Mouse (Mus musculus): ENCODE results near the gene Hsd17b2. TPM values are rescaled to one million over a fixed set of nuclear protein-coding genes. Genes with fewer than 3 reads are reported as not detected.

Hsd17b2 gene
- polyA plus RNA-seq, 1 experiment: 1.1 TPM

GRCm38 (mm10) chr8:117765947-117766346, 64.2 kb downstream of the Hsd17b2 start:
- Histone ChIP-seq H3K4me3 (replicated peaks; ENCODE audit: control insufficient read depth, low read depth, low read length) (no peak overlapping the region), H3K27ac (ENCODE audit: control insufficient read depth, insufficient read depth, low read depth, low read length, poor library complexity) (no peak overlapping the region), H3K4me1 (ENCODE audit: control insufficient read depth, insufficient read depth, low read length) (no peaks in the 10 kb centered on the region)
- 58% methylated on average over 5 of the region's 5 CpGs for WGBS
- no peak for TF ChIP-seq CTCF (IDR thresholded peaks at IDR 0.05; ENCODE audit: control insufficient read depth, insufficient read depth, low read length)
- TF ChIP-seq POLR2A (IDR thresholded peaks at IDR 0.05; ENCODE audit: borderline replicate concordance, control insufficient read depth, low read depth, low read length): no peak

GRCm38 (mm10) chr8:117768971-117769370, 67.3 kb downstream of the Hsd17b2 start:
- WGBS: 79% methylated on average over 7 of the region's 7 CpGs
- Histone ChIP-seq H3K27ac (ENCODE audit: control insufficient read depth, insufficient read depth, low read depth, low read length, poor library complexity) (no peak overlapping the region), H3K4me3 (replicated peaks; ENCODE audit: control insufficient read depth, low read depth, low read length) (no peak overlapping the region), H3K4me1 (ENCODE audit: control insufficient read depth, insufficient read depth, low read length) (no peaks in the 10 kb centered on the region)
- TF ChIP-seq CTCF (IDR thresholded peaks at IDR 0.05; ENCODE audit: control insufficient read depth, insufficient read depth, low read length): no peak
- no peak for TF ChIP-seq POLR2A (IDR thresholded peaks at IDR 0.05; ENCODE audit: borderline replicate concordance, control insufficient read depth, low read depth, low read length)

- Histone ChIP-seq H3K27ac (ENCODE audit: control insufficient read depth, insufficient read depth, low read depth, low read length, poor library complexity) (no peak overlapping the region), H3K4me3 (replicated peaks; ENCODE audit: control insufficient read depth, low read depth, low read length) (no peak overlapping the region), H3K4me1 (ENCODE audit: control insufficient read depth, insufficient read depth, low read length) (no peaks in the 10 kb centered on the region)
- TF ChIP-seq CTCF (IDR thresholded peaks at IDR 0.05; ENCODE audit: control insufficient read depth, insufficient read depth, low read length) (no peak), POLR2A (IDR thresholded peaks at IDR 0.05; ENCODE audit: borderline replicate concordance, control insufficient read depth, low read depth, low read length) (no peak)
- 70% methylated on average over 9 of the region's 9 CpGs for WGBS
Observed at GRCm38 (mm10) chr8:117771115-117771836, 69.6 kb downstream of the Hsd17b2 start.

GRCm38 (mm10) chr8:117772126-117772525, 70.4 kb downstream of the Hsd17b2 start:
- TF ChIP-seq POLR2A (IDR thresholded peaks at IDR 0.05; ENCODE audit: borderline replicate concordance, control insufficient read depth, low read depth, low read length) (no peak), CTCF (IDR thresholded peaks at IDR 0.05; ENCODE audit: control insufficient read depth, insufficient read depth, low read length) (peak; percentile 63)
- Histone ChIP-seq H3K4me3 (replicated peaks; ENCODE audit: control insufficient read depth, low read depth, low read length) (no peak overlapping the region), H3K4me1 (ENCODE audit: control insufficient read depth, insufficient read depth, low read length) (no peaks in the 10 kb centered on the region), H3K27ac (ENCODE audit: control insufficient read depth, insufficient read depth, low read depth, low read length, poor library complexity) (no peak overlapping the region)
- WGBS: 67% methylated on average over 2 of the region's 2 CpGs

GRCm38 (mm10) chr8:117772597-117772996, 70.9 kb downstream of the Hsd17b2 start:
- peak; percentile 26; the same call in 1 of the 2 replicates for TF ChIP-seq CTCF (IDR thresholded peaks at IDR 0.05; ENCODE audit: control insufficient read depth, insufficient read depth, low read length)
- no peak for TF ChIP-seq POLR2A (IDR thresholded peaks at IDR 0.05; ENCODE audit: borderline replicate concordance, control insufficient read depth, low read depth, low read length)

GRCm38 (mm10) chr8:117775626-117776025, 73.9 kb downstream of the Hsd17b2 start:
- no peak overlapping the region for H3K4me3 ChIP-seq (replicated peaks; ENCODE audit: control insufficient read depth, low read depth, low read length)
- H3K4me1 ChIP-seq (ENCODE audit: control insufficient read depth, insufficient read depth, low read length): no peaks in the 10 kb centered on the region
- no peak overlapping the region for H3K27ac ChIP-seq (ENCODE audit: control insufficient read depth, insufficient read depth, low read depth, low read length, poor library complexity)
- no peak for TF ChIP-seq CTCF (IDR thresholded peaks at IDR 0.05; ENCODE audit: control insufficient read depth, insufficient read depth, low read length)
- TF ChIP-seq POLR2A (IDR thresholded peaks at IDR 0.05; ENCODE audit: borderline replicate concordance, control insufficient read depth, low read depth, low read length): no peak
- 59% methylated on average over 10 of the region's 10 CpGs for WGBS

More at GRCm38 (mm10) chr8:117772597-117772996, 70.9 kb downstream of the Hsd17b2 start:
- no peak overlapping the region for H3K27ac ChIP-seq (ENCODE audit: control insufficient read depth, insufficient read depth, low read depth, low read length, poor library complexity)
- H3K4me3 ChIP-seq (replicated peaks; ENCODE audit: control insufficient read depth, low read depth, low read length): no peak overlapping the region
- no peaks in the 10 kb centered on the region for H3K4me1 ChIP-seq (ENCODE audit: control insufficient read depth, insufficient read depth, low read length)
- 19% methylated on average over 2 of the region's 2 CpGs for WGBS

- Histone ChIP-seq H3K4me1 (ENCODE audit: control insufficient read depth, insufficient read depth, low read length) (no peaks in the 10 kb centered on the region), H3K4me3 (replicated peaks; ENCODE audit: control insufficient read depth, low read depth, low read length) (no peak overlapping the region), H3K27ac (ENCODE audit: control insufficient read depth, insufficient read depth, low read depth, low read length, poor library complexity) (no peak overlapping the region)
- TF ChIP-seq CTCF (IDR thresholded peaks at IDR 0.05; ENCODE audit: control insufficient read depth, insufficient read depth, low read length) (no peak), POLR2A (IDR thresholded peaks at IDR 0.05; ENCODE audit: borderline replicate concordance, control insufficient read depth, low read depth, low read length) (no peak)
- 45% methylated on average over 10 of the region's 10 CpGs for WGBS
Observed at GRCm38 (mm10) chr8:117776075-117776474, 74.4 kb downstream of the Hsd17b2 start.

- H3K4me1 ChIP-seq (ENCODE audit: control insufficient read depth, insufficient read depth, low read length): no peaks in the 10 kb centered on the region
- H3K27ac ChIP-seq (ENCODE audit: control insufficient read depth, insufficient read depth, low read depth, low read length, poor library complexity): no peak overlapping the region
- WGBS: 76% methylated on average over 11 of the region's 11 CpGs
- H3K4me3 ChIP-seq (replicated peaks; ENCODE audit: control insufficient read depth, low read depth, low read length): no peak overlapping the region
- TF ChIP-seq POLR2A (IDR thresholded peaks at IDR 0.05; ENCODE audit: borderline replicate concordance, control insufficient read depth, low read depth, low read length) (no peak), CTCF (IDR thresholded peaks at IDR 0.05; ENCODE audit: control insufficient read depth, insufficient read depth, low read length) (no peak)
Observed at GRCm38 (mm10) chr8:117778531-117779322, 77.0 kb downstream of the Hsd17b2 start.

All from bone marrow, adult 2 months (tissue).